Mouse (Mus musculus) limb, embryonic 13.5 days (tissue): Measurements from ENCODE around the gene 4933417A18Rik. TPM values are rescaled to one million over a fixed set of nuclear protein-coding genes. Genes with fewer than 3 reads are reported as not detected.
"Not testable (repeated sequence)": the region's sequence is repeated elsewhere in the genome, so short reads cannot be mapped to it uniquely, and the experiment has no call there.

Source experiments
- ATAC-seq: fragments of 200-750 bp; cut with Nextera tagmentation; 2 replicates; pipeline ENCODE4 v1.8.0; 2017; ENCODE audit warnings: low read depth, moderate number of reproducible peaks, moderate TSS enrichment; ENCODE audit not compliant: low FRiP score
- H3K27ac ChIP-seq: fragments of 300-500 bp; sonication (generic); 2 replicates; pipeline ENCODE4 v1.5.1; 2015; ENCODE audit warnings: inconsistent platforms, mild to moderate bottlenecking, moderate library complexity
- H3K27me3 ChIP-seq: fragments of 300-500 bp; sonication (generic); 2 replicates; pipeline ENCODE4 v1.6.1; 2015; ENCODE audit warnings: mild to moderate bottlenecking, inconsistent platforms
- H3K36me3 ChIP-seq: fragments of 300-500 bp; sonication (generic); 2 replicates; pipeline ENCODE4 v1.6.1; 2015; ENCODE audit warnings: inconsistent platforms, mild to moderate bottlenecking, moderate library complexity
- H3K4me1 ChIP-seq: fragments of 300-500 bp; sonication (generic); 2 replicates; pipeline ENCODE4 v1.6.1; 2015; ENCODE audit warnings: inconsistent platforms
- H3K4me2 ChIP-seq: fragments of 300-500 bp; sonication (generic); replicated peaks from 2 replicates; pipeline ENCODE4 v1.6.1; 2015; ENCODE audit warnings: inconsistent platforms, mild to moderate bottlenecking, moderate library complexity
- H3K4me3 ChIP-seq: fragments of 300-500 bp; sonication (generic); 2 replicates; pipeline ENCODE4 v1.5.1; 2015; ENCODE audit warnings: moderate library complexity, mild to moderate bottlenecking, inconsistent platforms
- H3K9ac ChIP-seq: fragments of 300-500 bp; sonication (generic); 2 replicates; pipeline ENCODE4 v1.6.1; 2015; ENCODE audit warnings: mild to moderate bottlenecking, inconsistent platforms
- H3K9me3 ChIP-seq: fragments of 300-500 bp; sonication (generic); 2 replicates; pipeline ENCODE4 v1.6.1; 2016; ENCODE audit warnings: inconsistent platforms
- WGBS: fragments of 180-500 bp; shearing (Covaris S2); methylation state at CpG from one replicate; pipeline ENCODE4 v1.1.7; 2015; 5-methylcytosine and 5-hydroxymethylcytosine counted together
- polyA plus RNA-seq: library from polyadenylated mRNA; unstranded; fragments of >200 nt; fragmentation: Nextera tagmentation; extraction: Ambion mirVana; gene quantifications from 2 replicates; pipeline ENCODE4 v1.2.1, GENCODE M21; 2015

4933417A18Rik gene
- polyA plus RNA-seq: not detected in 2 replicates

DNA sequence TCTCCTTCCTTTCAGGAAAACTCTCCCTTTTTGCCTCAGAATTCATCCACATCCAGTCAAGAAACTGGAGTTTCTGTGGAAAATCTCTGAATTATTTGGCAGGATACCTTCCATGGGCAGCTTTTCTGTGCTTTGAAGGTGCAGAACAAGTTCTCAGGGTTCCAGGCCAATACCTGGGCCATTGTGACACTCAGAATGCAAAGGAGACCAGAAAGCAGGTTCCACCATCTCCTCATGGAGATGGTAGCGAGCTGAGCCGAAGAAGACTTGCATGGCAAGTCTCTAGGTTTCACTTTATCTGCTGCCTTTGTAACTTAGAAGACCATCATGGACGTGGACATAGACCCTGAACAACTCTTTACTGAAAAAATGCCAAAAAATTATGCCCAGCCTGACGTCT lies at the start of gene 4933417A18Rik, which contains the start of gene Fam217a:
TSS of gene 4933417A18Rik (plus strand) at position 200 of the 400 bp plus-strand sequence.
TSS of gene Fam217a (minus strand) at position 101 of the 400 bp plus-strand sequence.
- no peaks in the 10 kb centered on the region for H3K4me1 ChIP-seq
- ATAC-seq: no peak
- no peak within 1 kb of the TSS for H3K27ac ChIP-seq
- no peak within 1 kb of the TSS for H3K4me3 ChIP-seq
- H3K9me3 ChIP-seq: no peaks in the 10 kb centered on the region
- H3K36me3 ChIP-seq: no peaks in the 10 kb centered on the region
- H3K4me2 ChIP-seq: no peak within 1 kb of the TSS
- no peak within 1 kb of the TSS for H3K9ac ChIP-seq
- H3K27me3 ChIP-seq: no peaks in the 10 kb centered on the region
- 82% methylated on average over 4 of the region's 4 CpGs for WGBS

DNA sequence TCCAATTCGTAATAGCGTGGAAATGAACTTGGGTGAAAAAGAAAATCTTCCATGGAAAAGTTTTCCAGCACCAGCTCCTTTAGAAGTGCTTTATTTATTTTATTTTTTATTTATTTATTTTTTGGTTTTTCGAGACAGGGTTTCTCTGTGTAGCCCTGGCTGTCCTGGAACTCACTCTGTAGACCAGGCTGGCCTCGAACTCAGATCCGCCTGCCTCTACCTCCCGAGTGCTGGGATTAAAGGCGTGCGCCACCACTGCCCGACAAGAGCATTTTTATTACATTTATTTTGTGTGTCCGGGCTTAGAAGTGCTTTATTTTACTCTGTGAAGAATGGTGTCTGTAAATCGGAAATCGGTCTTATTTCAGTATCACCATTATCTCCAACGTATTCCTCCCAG lies 49.5 kb upstream of the 4933417A18Rik start:
- H3K9ac ChIP-seq: peak overlapping the region; percentile 96
- H3K9me3 ChIP-seq, H3K36me3 ChIP-seq, H3K27me3 ChIP-seq, ATAC-seq: not testable (repeated sequence)
- WGBS: 18% methylated on average over 13 of the region's 13 CpGs
- H3K4me1 ChIP-seq: peaks cover 23% of the 10 kb centered on the region
- peak overlapping the region; percentile 99 for H3K27ac ChIP-seq
- H3K4me2 ChIP-seq: peak overlapping the region; percentile 82
- peak overlapping the region; percentile 97 for H3K4me3 ChIP-seq

DNA sequence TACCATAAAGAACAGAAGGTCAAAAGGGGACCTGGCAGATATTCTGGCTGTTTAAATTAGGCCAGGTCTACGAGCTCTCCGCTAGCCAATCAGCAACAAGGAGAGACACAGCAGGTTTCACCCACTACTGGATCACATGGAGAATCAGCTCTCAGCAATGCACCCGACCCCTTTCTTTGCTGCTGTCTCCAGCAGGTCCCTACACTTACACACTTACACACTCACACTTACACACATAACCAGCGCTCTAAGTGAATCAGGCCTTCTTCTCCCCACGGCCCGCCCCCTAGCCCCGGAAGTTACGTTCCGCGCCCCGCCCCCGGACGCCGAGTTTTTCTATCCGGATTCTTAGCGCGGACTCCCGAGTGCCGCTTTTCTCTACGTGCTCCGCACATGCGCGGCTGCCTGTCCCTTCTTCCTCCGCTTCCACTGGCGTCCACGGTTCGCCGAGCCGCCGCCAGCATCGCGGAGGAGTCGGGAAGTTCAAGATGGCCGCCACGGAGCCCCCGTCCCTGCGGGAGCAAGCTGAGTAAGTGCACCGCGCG lies 49.0 kb upstream of the 4933417A18Rik start, which contains the start of gene Prpf4b:
TSS of gene Prpf4b (plus strand) at position 137 of the 545 bp plus-strand sequence.
- Histone ChIP-seq H3K9me3 (no peaks in the 10 kb centered on the region), H3K36me3 (peaks cover 7% of the 10 kb centered on the region; the same call in 1 of the 2 replicates), H3K4me1 (peaks cover 23% of the 10 kb centered on the region), H3K9ac (peak within 1 kb of the TSS; percentile 96), H3K27me3 (no peaks in the 10 kb centered on the region), H3K4me2 (peak within 1 kb of the TSS; percentile 82), H3K27ac (peak within 1 kb of the TSS; percentile 99), H3K4me3 (peak within 1 kb of the TSS; percentile 97)
- ATAC-seq: peak; percentile 75
- 1% methylated on average over 40 of the region's 40 CpGs for WGBS

DNA sequence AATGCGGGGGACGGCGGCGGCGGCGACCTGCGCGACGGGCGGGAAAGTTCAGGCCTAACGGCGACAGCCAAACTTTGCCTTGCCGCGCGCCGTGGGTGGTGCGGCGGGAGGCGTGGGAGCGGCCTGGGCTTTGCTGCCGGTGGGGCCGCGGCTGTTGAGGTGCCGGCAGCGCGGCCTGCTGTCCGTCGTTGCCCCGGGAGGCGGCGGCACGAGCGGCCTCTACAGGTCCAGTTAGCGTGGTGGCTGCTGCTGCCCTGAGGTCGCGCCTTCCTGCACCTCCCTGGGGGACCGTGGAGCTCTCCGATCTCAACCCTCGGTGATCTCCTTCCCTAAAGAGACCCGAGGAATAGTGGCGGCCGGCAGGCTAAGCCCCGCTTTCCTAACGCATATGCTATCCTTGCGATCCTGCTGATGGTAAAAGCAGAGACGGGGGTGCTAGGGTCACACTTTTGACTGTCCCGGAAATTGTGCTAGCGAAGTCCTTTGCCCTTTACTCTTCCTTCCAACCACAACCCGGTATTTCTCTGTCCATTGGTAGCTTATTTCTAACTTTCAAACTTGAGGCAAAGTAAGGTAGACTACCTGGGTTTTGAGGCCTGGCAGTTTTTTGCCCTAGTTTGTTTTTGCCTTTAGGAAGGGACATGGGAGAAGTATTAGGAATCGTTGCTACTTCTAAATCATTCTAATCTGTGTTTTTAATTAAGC lies 48.3 kb upstream of the 4933417A18Rik start:
- Histone ChIP-seq H3K4me3 (peak overlapping the region; percentile 97), H3K27ac (peak overlapping the region; percentile 99), H3K4me1 (peaks cover 23% of the 10 kb centered on the region), H3K9ac (peak overlapping the region; percentile 96), H3K27me3 (no peaks in the 10 kb centered on the region), H3K4me2 (peak overlapping the region; percentile 82), H3K36me3 (peaks cover 7% of the 10 kb centered on the region; the same call in 1 of the 2 replicates), H3K9me3 (no peaks in the 10 kb centered on the region)
- whole genome bisulfite sequencing: under 1% methylated on average over 45 of the region's 50 CpGs
- ATAC-seq: peak; percentile 35

DNA sequence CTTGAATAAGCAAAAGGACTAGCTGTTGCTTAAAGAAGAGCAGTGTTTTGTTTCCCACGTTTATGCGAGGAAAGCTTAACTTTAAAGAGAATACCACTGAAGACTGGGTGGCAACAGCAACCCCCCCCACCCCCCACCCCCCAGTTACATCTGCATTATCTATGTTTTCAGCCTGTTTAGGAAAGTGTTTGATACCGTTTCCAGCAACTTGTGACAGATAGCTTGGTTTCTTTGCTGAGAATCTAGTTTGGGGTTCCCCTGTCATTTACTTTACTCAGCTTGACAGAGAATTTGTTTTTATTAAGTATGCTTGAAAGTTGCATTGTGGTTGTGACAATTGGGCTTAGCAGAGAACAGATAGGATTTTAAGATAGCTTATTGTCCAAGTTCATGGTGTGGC lies 47.7 kb upstream of the 4933417A18Rik start:
- peaks cover 23% of the 10 kb centered on the region for H3K4me1 ChIP-seq
- no peaks in the 10 kb centered on the region for H3K27me3 ChIP-seq
- peak overlapping the region; percentile 97 for H3K4me3 ChIP-seq
- H3K9ac ChIP-seq: peak overlapping the region; percentile 96
- peak overlapping the region; percentile 82 for H3K4me2 ChIP-seq
- ATAC-seq: no peak
- WGBS: 8% methylated on average over 3 of the region's 3 CpGs
- peaks cover 7% of the 10 kb centered on the region; the same call in 1 of the 2 replicates for H3K36me3 ChIP-seq
- no peak overlapping the region for H3K27ac ChIP-seq
- H3K9me3 ChIP-seq: no peaks in the 10 kb centered on the region

DNA sequence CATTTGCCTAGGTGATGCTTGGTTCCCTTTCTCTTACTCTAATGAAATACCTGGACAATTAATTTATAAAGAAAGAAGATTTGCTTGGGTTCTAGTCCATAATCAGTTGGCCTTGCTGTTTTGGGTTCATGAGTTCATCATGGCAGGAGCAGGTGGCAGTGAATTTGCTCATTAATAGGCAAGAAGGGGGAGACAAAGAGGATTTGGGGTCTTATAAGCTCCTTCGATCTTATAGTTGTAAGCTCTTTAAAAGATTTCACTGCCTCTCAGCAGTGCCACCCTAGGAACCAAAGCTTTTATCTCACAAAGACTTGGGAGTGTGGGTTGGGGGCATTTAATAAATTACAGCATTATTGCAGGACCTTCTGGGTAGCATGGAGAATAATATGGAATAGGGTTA lies 31.3 kb upstream of the 4933417A18Rik start:
- H3K9me3 ChIP-seq: no peaks in the 10 kb centered on the region
- H3K36me3 ChIP-seq: peaks cover 88% of the 10 kb centered on the region
- H3K4me1 ChIP-seq: no peaks in the 10 kb centered on the region
- 86% methylated on average over 1 of the region's 1 CpGs for WGBS
- no peak overlapping the region for H3K4me2 ChIP-seq
- H3K27ac ChIP-seq: no peak overlapping the region
- H3K9ac ChIP-seq: no peak overlapping the region
- H3K27me3 ChIP-seq: no peaks in the 10 kb centered on the region
- H3K4me3 ChIP-seq: no peak overlapping the region
- ATAC-seq: no peak

DNA sequence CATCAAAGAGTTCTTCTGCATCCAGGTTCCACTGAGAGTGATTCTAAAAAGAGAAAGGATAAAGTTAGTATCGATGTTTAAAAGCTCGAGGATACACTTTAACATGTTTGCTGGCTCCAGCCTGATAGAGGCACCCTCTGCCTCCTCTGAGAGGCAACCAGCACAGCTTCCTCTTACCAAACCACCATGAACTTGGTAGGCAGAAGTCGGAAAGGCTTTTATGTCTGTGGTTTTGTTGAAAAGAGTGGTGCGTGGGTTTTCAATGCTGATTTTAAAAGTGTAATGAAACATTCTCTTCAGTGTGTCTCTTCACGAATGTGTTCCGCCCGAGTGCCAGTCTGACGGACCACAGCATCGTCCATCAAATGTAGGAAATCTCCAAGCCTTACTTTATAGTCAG lies 9.6 kb upstream of the 4933417A18Rik start:
- Histone ChIP-seq H3K9ac (no peak overlapping the region), H3K27ac (no peak overlapping the region), H3K27me3 (0 out of 2 replicates have a peak, but pooled peaks cover 4% of the 10 kb centered on the region), H3K4me2 (no peak overlapping the region), H3K4me1 (peaks cover 4% of the 10 kb centered on the region; the same call in 1 of the 2 replicates), H3K9me3 (no peaks in the 10 kb centered on the region), H3K4me3 (no peak overlapping the region), H3K36me3 (no peaks in the 10 kb centered on the region)
- 84% methylated on average over 9 of the region's 9 CpGs for WGBS
- ATAC-seq: no peak

DNA sequence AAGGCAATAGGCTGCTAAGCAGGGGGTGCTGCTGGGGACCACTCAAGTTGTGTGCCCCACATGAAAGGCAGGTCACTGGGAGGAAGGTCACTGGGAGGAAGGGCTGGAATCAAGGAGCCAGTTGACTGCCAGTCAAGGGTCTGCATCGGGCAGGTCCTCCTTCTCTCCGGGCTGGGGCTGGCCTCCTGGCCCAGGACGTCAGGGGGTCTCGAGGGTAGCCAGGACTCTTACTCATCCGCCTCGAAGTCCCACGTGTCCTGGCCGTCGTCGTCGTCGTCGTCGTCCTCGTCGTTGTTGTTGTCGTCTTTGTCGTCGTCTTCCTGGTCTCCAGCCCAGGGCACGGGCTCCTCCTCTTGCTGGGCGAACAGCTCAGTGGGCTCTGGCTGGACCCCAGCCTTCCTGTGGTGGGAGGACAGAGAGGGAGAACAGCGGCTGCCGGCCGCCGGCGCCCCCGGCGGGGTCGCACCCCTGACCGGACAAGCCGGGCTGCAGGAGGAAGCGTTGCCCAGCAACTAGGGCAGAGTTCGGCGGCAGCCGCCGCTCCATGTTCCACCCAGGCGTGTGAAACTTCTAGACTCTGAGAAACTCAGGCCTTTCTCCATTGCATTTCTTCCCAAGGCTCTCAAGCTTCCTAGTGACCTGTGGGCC lies 7.6 kb upstream of the 4933417A18Rik start:
- no peak overlapping the region for H3K27ac ChIP-seq
- no peak for ATAC-seq

DNA sequence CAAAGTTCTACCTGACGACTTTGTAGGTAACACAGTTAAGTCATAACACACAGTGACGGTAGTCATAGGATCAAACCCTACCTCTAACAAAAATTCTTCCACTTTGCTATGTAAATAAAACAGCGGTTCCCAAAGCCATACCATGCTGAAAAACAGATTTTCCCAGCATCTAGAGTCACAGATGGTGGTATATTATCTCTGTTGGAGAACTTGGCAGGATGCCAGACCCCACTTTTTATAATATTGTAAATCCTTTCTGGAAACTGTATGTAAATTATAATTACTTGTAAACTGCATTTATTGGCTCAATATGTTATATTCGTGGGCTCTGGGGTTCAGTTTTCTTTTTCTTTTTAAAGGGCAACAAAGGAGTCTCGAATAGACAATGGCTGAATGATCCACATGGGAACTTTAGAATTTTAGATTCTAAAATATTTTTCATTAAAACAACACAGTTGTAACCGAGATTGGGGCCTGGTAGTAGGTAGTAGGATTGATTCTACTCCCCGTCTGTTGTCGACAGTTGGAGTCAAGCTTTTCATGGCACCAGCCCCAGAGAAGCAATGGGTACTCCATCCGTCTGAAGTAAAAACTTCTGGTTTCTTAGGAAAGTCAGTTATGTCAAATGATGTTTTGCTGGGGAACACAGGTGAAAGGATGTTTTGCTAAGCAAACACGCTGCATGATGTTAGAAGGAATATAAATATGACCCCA lies 10.9 kb downstream of the 4933417A18Rik start:
- no peak for ATAC-seq
- Histone ChIP-seq H3K4me2 (no peak overlapping the region), H3K9me3 (no peaks in the 10 kb centered on the region), H3K27ac (no peak overlapping the region), H3K4me1 (no peaks in the 10 kb centered on the region), H3K9ac (no peak overlapping the region), H3K27me3 (peaks cover 7% of the 10 kb centered on the region; the same call in 1 of the 2 replicates), H3K36me3 (no peaks in the 10 kb centered on the region), H3K4me3 (no peak overlapping the region)
- 45% methylated on average over 10 of the region's 10 CpGs for WGBS

More for the DNA sequence above, 7.6 kb upstream of the 4933417A18Rik start:
- Histone ChIP-seq H3K9ac (peak overlapping the region; percentile 53; the same call in 1 of the 2 replicates), H3K4me2 (peak overlapping the region; percentile 57), H3K4me1 (peaks cover 4% of the 10 kb centered on the region; the same call in 1 of the 2 replicates), H3K27me3 (0 out of 2 replicates have a peak, but pooled peaks cover 4% of the 10 kb centered on the region), H3K4me3 (peak overlapping the region; percentile 30), H3K36me3 (no peaks in the 10 kb centered on the region), H3K9me3 (no peaks in the 10 kb centered on the region)
- 45% methylated on average over 37 of the region's 37 CpGs for WGBS

DNA sequence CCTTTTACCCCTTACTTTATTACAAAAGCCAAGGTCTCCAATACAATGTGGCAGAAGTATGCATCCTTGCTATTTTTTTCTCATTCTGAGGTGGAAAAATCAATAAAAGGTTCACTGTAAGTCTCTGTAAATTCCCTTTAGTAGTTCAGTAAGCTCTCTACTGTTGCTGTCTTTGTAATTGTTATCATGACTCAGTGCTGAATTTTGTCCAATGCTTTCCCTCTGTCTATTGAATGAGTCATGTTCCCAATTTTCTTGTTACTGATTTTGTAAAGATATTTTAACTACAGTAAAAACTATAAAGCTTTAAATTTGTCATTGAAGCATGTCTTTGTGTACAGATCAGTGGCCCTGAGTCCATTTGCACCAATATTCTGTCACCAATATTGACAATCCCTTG lies 18.2 kb downstream of the 4933417A18Rik start:
- Histone ChIP-seq H3K9ac (no peak overlapping the region), H3K4me2 (no peak overlapping the region), H3K9me3 (no peaks in the 10 kb centered on the region), H3K36me3 (no peaks in the 10 kb centered on the region), H3K27ac (no peak overlapping the region), H3K4me1 (0 out of 2 replicates have a peak, but pooled peaks cover 3% of the 10 kb centered on the region), H3K27me3 (0 out of 2 replicates have a peak, but pooled peaks cover 3% of the 10 kb centered on the region), H3K4me3 (no peak overlapping the region)
- ATAC-seq: no peak

DNA sequence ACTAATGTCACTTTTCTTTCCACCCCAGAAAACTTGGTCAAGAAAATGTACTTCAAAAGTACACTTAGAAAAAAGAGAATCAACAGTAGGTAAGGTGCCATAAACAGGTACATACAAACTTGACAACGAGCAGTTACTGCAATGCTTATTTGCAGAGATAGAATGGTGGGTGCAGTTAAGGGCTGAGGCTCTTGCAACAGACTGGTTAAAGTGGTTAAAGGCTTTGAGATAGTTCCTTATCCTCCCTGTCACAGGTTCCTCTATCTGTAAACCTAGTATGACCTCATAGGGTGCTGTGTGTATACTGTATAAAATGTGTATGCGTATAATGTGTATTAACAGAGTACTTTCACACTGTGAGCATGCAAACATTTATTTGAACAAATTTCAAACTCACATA lies 27.2 kb downstream of the 4933417A18Rik start:
- H3K27me3 ChIP-seq, H3K4me2 ChIP-seq, H3K4me3 ChIP-seq, H3K9me3 ChIP-seq, H3K36me3 ChIP-seq, ATAC-seq, H3K27ac ChIP-seq, H3K9ac ChIP-seq, H3K4me1 ChIP-seq: not testable (repeated sequence)
- WGBS: 89% methylated on average over 2 of the region's 2 CpGs
